ENCODE assay signal across 10 mouse cellular contexts in the genomic region with DNA sequence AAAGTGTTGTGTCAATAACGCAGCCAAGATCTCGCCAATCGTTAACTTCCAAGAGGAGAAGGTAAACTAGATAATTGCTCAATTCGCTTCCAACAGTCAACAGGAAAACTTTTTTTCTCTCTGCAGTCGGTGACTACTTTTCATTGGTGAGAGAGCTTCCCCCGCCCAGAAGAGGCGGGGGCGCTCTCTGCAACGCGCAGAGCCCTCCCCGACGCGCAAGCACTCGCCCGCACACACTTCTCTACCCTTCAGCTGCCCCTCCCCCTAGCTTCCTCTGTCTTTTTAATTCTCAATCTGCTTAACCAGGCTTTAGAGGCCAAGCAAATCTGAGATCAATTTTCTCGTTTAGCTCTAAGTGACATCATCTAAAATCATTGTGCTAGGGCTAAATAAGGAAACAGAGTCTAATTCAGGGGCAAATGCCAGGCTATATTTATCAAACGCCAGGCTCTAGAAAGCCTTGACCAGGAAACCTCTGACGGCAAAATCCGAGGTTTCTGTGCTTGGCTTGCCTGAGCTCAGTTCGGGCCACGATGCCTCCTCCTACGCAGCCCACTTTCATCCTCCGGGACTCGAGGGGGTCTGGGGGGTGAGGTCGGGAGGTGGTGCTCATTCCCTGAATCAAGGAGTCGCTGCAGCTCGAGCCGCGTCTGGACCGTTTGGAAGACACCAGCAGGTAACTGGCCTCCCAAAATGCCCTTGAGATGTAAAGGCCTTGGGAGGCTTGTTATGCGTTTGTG. TPM values are rescaled to one million over a fixed set of nuclear protein-coding genes. Genes with fewer than 3 reads are reported as not detected.
DNase-seq lines count a peak whose midpoint lies in the region; ATAC-seq and TF ChIP-seq lines count a peak whose summit lies in the region.
"Had no signal": no experiment of that assay in that cellular context is flagged by ENCODE, and none has a peak within 500 bp of the region (broad histone marks: within the 10 kb centered on the region; RNA-seq: fewer than 3 reads in every experiment).

A gene (minus strand): TSS at position 50 of the 740 bp plus-strand sequence.

- no peak for ATAC-seq in heart, embryonic 11.5 days (replicated peaks; ENCODE audit: insufficient number of reproducible peaks, low FRiP score, low TSS enrichment)
- no peak for ATAC-seq in G1E (ENCODE audit: extremely low read depth, insufficient number of reproducible peaks, low FRiP score, poor library complexity, severe bottlenecking)

- no peak for TF ChIP-seq EP300 in heart, adult 2 months (IDR thresholded peaks at IDR 0.05; ENCODE audit: insufficient read depth, low read depth, low read length)

- no peak for DNase-seq in heart, adult 2 months
- DNase-seq in G1E (ENCODE audit: low spot score): no peak
- DNase-seq in hindbrain, embryonic 10.5 days (ENCODE audit: low spot score): peak; percentile 58
- peak; percentile 59 for DNase-seq in midbrain, embryonic 10.5 days (ENCODE audit: low spot score)
- no peak for DNase-seq in urinary bladder, postnatal 25 days (ENCODE audit: low spot score)
- DNase-seq in left cerebral cortex, adult 9 months (ENCODE audit: low spot score in 2 of 2): no peak
- no peak for DNase-seq in frontal cortex, postnatal 10 days (ENCODE audit: low spot score in 2 of 2)

- no peak within 1 kb of the TSS for H3K9ac ChIP-seq in heart, embryonic 11.5 days (ENCODE audit: low read depth, low read length)
- no peak within 1 kb of the TSS for H3K9ac ChIP-seq in heart, adult 2 months (ENCODE audit: low read depth, low read length)

- intact Hi-C loops in heart, adult 2 months (cut with DNase I): no loop called here

- H3K36me3 ChIP-seq in heart, embryonic 11.5 days (ENCODE audit: control insufficient read depth, insufficient read depth, low read length): no peaks in the 10 kb centered on the region
- no peaks in the 10 kb centered on the region for H3K36me3 ChIP-seq in heart, adult 2 months (ENCODE audit: control insufficient read depth, insufficient read depth, low read length)
- H3K36me3 ChIP-seq in G1E (replicated peaks): no peaks in the 10 kb centered on the region
- H3K36me3 ChIP-seq in hindbrain, embryonic 10.5 days: no peaks in the 10 kb centered on the region
- H3K36me3 ChIP-seq in midbrain, embryonic 10.5 days: no peaks in the 10 kb centered on the region

- H3K27ac ChIP-seq in heart, embryonic 11.5 days (ENCODE audit: low read depth, low read length): no peak within 1 kb of the TSS
- H3K27ac ChIP-seq in heart, adult 2 months: no peak within 1 kb of the TSS
- peak within 1 kb of the TSS; percentile 67; the same call in 1 of the 2 replicates for H3K27ac ChIP-seq in hindbrain, embryonic 10.5 days
- H3K27ac ChIP-seq in midbrain, embryonic 10.5 days (replicated peaks): peak within 1 kb of the TSS; percentile 79

- H3K4me3 ChIP-seq in heart, embryonic 11.5 days (ENCODE audit: low read depth, low read length): peak within 1 kb of the TSS; percentile 45
- H3K4me3 ChIP-seq in heart, adult 2 months: no peak within 1 kb of the TSS
- peak within 1 kb of the TSS; percentile 27; the same call in 1 of the 2 replicates for H3K4me3 ChIP-seq in G1E (ENCODE audit: low read depth, low read length)
- peak within 1 kb of the TSS; percentile 56 for H3K4me3 ChIP-seq in hindbrain, embryonic 10.5 days
- peak within 1 kb of the TSS; percentile 58 for H3K4me3 ChIP-seq in midbrain, embryonic 10.5 days

- no peak for TF ChIP-seq CTCF in heart, adult 2 months (IDR thresholded peaks at IDR 0.05)
- TF ChIP-seq CTCF in G1E (IDR thresholded peaks at IDR 0.05; ENCODE audit: low read depth, low read length): no peak

- no peaks in the 10 kb centered on the region for H3K79me2 ChIP-seq in heart, adult 2 months (replicated peaks; ENCODE audit: control insufficient read depth, insufficient read depth, low read length)

- no peak for TF ChIP-seq POLR2A in heart, adult 2 months (IDR thresholded peaks at IDR 0.05; ENCODE audit: insufficient read depth, low read depth, low read length)

- peak within 1 kb of the TSS; percentile 78 for H3K4me2 ChIP-seq in heart, embryonic 11.5 days

- peaks cover 8% of the 10 kb centered on the region; the same call in 1 of the 2 replicates for H3K4me1 ChIP-seq in heart, embryonic 11.5 days (ENCODE audit: control insufficient read depth, insufficient read depth, low read length)
- no peaks in the 10 kb centered on the region for H3K4me1 ChIP-seq in heart, adult 2 months (ENCODE audit: control insufficient read depth, insufficient read depth, low read length)
- no peaks in the 10 kb centered on the region for H3K4me1 ChIP-seq in G1E (ENCODE audit: insufficient read depth, low read depth, low read length)
- peaks cover 37% of the 10 kb centered on the region for H3K4me1 ChIP-seq in hindbrain, embryonic 10.5 days (replicated peaks)
- H3K4me1 ChIP-seq in midbrain, embryonic 10.5 days: peaks cover 34% of the 10 kb centered on the region

- H3K9me3 ChIP-seq in heart, embryonic 11.5 days (replicated peaks; ENCODE audit: control insufficient read depth, low read length): no peaks in the 10 kb centered on the region
- H3K9me3 ChIP-seq in G1E (replicated peaks): peaks cover 32% of the 10 kb centered on the region
- H3K9me3 ChIP-seq in hindbrain, embryonic 10.5 days: no peaks in the 10 kb centered on the region
- no peaks in the 10 kb centered on the region for H3K9me3 ChIP-seq in midbrain, embryonic 10.5 days (replicated peaks)

- WGBS in heart, embryonic 11.5 days (ENCODE audit: insufficient replicate concordance): under 1% methylated on average over 31 of the region's 31 CpGs
- 2% methylated on average over 31 of the region's 31 CpGs for WGBS in heart, adult 2 months
- whole genome bisulfite sequencing in hindbrain, embryonic 10.5 days: under 1% methylated on average over 31 of the region's 31 CpGs
- under 1% methylated on average over 31 of the region's 31 CpGs for WGBS in midbrain, embryonic 10.5 days

- H3K27me3 ChIP-seq in heart, embryonic 11.5 days (ENCODE audit: control insufficient read depth, insufficient read depth, low read length): peaks cover 79% of the 10 kb centered on the region
- H3K27me3 ChIP-seq in heart, adult 2 months (ENCODE audit: control insufficient read depth, insufficient read depth, low read length): peaks cover 33% of the 10 kb centered on the region
- peaks cover 20% of the 10 kb centered on the region; the same call in 1 of the 2 replicates for H3K27me3 ChIP-seq in G1E (ENCODE audit: insufficient read depth, low read length)
- peaks cover 99% of the 10 kb centered on the region for H3K27me3 ChIP-seq in hindbrain, embryonic 10.5 days (ENCODE audit: insufficient read depth, poor library complexity, severe bottlenecking)
- peaks cover 99% of the 10 kb centered on the region for H3K27me3 ChIP-seq in midbrain, embryonic 10.5 days (ENCODE audit: low read depth, poor library complexity, severe bottlenecking)

RNA-seq across cellular contexts. Expression of the gene that starts here (rescaled TPM):
- not detected in 2 replicates for polyA plus RNA-seq in heart, embryonic 11.5 days (2014; fragmentation: Nextera tagmentation; extraction: Ambion mirVana)
- not detected for total RNA-seq in heart, adult 2 months (2021)
- not detected in 2 replicates for polyA plus RNA-seq in heart, adult 2 months (2012; rRNA removed)
- total RNA-seq in G1E (2014; fragmentation: Nextera tagmentation) (not detected in 2 replicates), G1E (2017) (0.06 TPM in 1 of 2 replicates, not detected in the other)
- not detected in 2 replicates for polyA plus RNA-seq in G1E (2012)
- polyA plus RNA-seq in hindbrain, embryonic 10.5 days (2016; fragmentation: Nextera tagmentation; extraction: Ambion mirVana): 0.33 and 1.4 TPM in 2 replicates
- polyA plus RNA-seq in midbrain, embryonic 10.5 days (2016; fragmentation: Nextera tagmentation; extraction: Ambion mirVana): 4.4 and 6.4 TPM in 2 replicates
- total RNA-seq: monocyte, adult 5-6 weeks had no signal
- polyA plus RNA-seq: gonadal fat pad, adult 2 months had no signal

Comparison
In these comparisons a context has a peak if more than half of its experiments do, and no peak if none do; other contexts are left out.
1. H3K27ac ChIP-seq: peak in hindbrain, embryonic 10.5 days (single experiment) and midbrain, embryonic 10.5 days (single experiment); none in heart, embryonic 11.5 days (single experiment) and heart, adult 2 months (single experiment).
2. DNase-seq: peak in hindbrain, embryonic 10.5 days (single experiment) and midbrain, embryonic 10.5 days (single experiment); none in heart, adult 2 months (0 of 2), G1E (single experiment), urinary bladder, postnatal 25 days (single experiment), left cerebral cortex, adult 9 months (0 of 2) and frontal cortex, postnatal 10 days (0 of 2).